Mouse (Mus musculus) liver, adult 2 months (tissue): ENCODE results near the gene Iah1. TPM values are rescaled to one million over a fixed set of nuclear protein-coding genes. Genes with fewer than 3 reads are reported as not detected.
A peak's percentile ranks its signal among the peaks of the same experiment; 100 is the strongest.

Experiments used
- DNase-seq: peaks from one replicate; pipeline ENCODE4 v3.0.0-alpha.2; 2011; ENCODE audit warnings: low read depth, low spot score; ENCODE audit errors: extremely low read depth
- H3K27ac ChIP-seq: fragments of 200-500 bp; replicated peaks from 2 replicates; pipeline ENCODE4 v1.5.1; 2012; ENCODE audit warnings: low read depth, mild to moderate bottlenecking, control low read depth, inconsistent platforms, low read length; ENCODE audit not compliant: insufficient read depth
- H3K27me3 ChIP-seq: fragments of 200-500 bp; 2 replicates; pipeline ENCODE4 v1.6.1; 2012; ENCODE audit warnings: mild to moderate bottlenecking, moderate library complexity, low read length, inconsistent platforms; ENCODE audit not compliant: control insufficient read depth, insufficient read depth
- H3K36me3 ChIP-seq: fragments of 200-500 bp; 2 replicates; pipeline ENCODE4 v1.6.1; 2012; ENCODE audit warnings: low read length, inconsistent platforms; ENCODE audit not compliant: control insufficient read depth, insufficient read depth
- H3K4me1 ChIP-seq: fragments of 200-500 bp; 2 replicates; pipeline ENCODE4 v1.6.1; 2011; ENCODE audit warnings: low read length; ENCODE audit not compliant: control insufficient read depth, insufficient read depth
- H3K4me3 ChIP-seq: fragments of 200-500 bp; 2 replicates; pipeline ENCODE4 v1.5.1; 2011; ENCODE audit warnings: low read depth, mild to moderate bottlenecking, control low read depth, low read length, moderate library complexity; ENCODE audit not compliant: insufficient read depth
- H3K79me2 ChIP-seq: fragments of 200-500 bp; 2 replicates; pipeline ENCODE4 v1.6.1; 2012; ENCODE audit warnings: inconsistent platforms, mild to moderate bottlenecking, low read length, moderate library complexity; ENCODE audit not compliant: control insufficient read depth, insufficient read depth
- H3K9ac ChIP-seq: fragments of 200-500 bp; 2 replicates; pipeline ENCODE4 v1.6.1; 2012; ENCODE audit warnings: low read depth, mild to moderate bottlenecking, control low read depth, inconsistent platforms, low read length
- CTCF ChIP-seq: fragments of 200-500 bp; IDR thresholded peaks from 2 replicates; pipeline ENCODE4 v1.5.1; 2011; ENCODE audit warnings: low read depth, low read length, control low read depth
- POLR2A ChIP-seq: fragments of 200-500 bp; IDR thresholded peaks from 2 replicates; pipeline ENCODE4 v1.6.1; 2011; ENCODE audit warnings: low read length, control low read depth; ENCODE audit not compliant: insufficient read depth; ENCODE audit errors: extremely low read depth
- WGBS: fragments of 180-500 bp; shearing (Covaris S2); methylation state at CpG from one replicate; pipeline ENCODE4 v1.1.7; 2018; 5-methylcytosine and 5-hydroxymethylcytosine counted together
- polyA plus RNA-seq: library from polyadenylated mRNA; depleted of rRNA; stranded (reverse); fragments of >200 nt; gene quantifications from 2 replicates; pipeline ENCODE4 v1.2.3, GENCODE M21; 2012
- total RNA-seq: library from RNA; depleted of rRNA; stranded (reverse); fragments of >200 nt; gene quantifications from 2 replicates; pipeline ENCODE4 v1.2.3, GENCODE M21; 2014

Gene Iah1
- total and polyA plus RNA-seq, 2 experiments: 258 to 339 TPM

GRCm38 (mm10) chr12:21321170-21321569 lies 5.0 kb downstream of the Iah1 start:
- no peak overlapping the region for H3K9ac ChIP-seq
- no peaks in the 10 kb centered on the region for H3K27me3 ChIP-seq
- H3K36me3 ChIP-seq: peaks cover 20% of the 10 kb centered on the region
- TF ChIP-seq CTCF (no peak), POLR2A (no peak)
- H3K4me1 ChIP-seq: peaks cover 27% of the 10 kb centered on the region
- 22% methylated on average over 9 of the region's 9 CpGs for WGBS
- peak; percentile 93 for DNase-seq
- no peak overlapping the region for H3K4me3 ChIP-seq
- peak overlapping the region; percentile 75 for H3K27ac ChIP-seq
- H3K79me2 ChIP-seq: no peaks in the 10 kb centered on the region

- Histone ChIP-seq H3K9ac (no peak overlapping the region), H3K27me3 (no peaks in the 10 kb centered on the region), H3K4me3 (no peak overlapping the region), H3K27ac (no peak overlapping the region), H3K79me2 (no peaks in the 10 kb centered on the region), H3K4me1 (peaks cover 25% of the 10 kb centered on the region), H3K36me3 (peaks cover 29% of the 10 kb centered on the region)
- 74% methylated on average over 4 of the region's 4 CpGs for WGBS
- no peak for TF ChIP-seq CTCF
- DNase-seq: no peak
Observed at GRCm38 (mm10) chr12:21322296-21322695, 6.1 kb downstream of the Iah1 start.

- no peak for TF ChIP-seq CTCF
- no peak for TF ChIP-seq POLR2A
- H3K27ac ChIP-seq: no peak overlapping the region
- H3K27me3 ChIP-seq: no peaks in the 10 kb centered on the region
- no peaks in the 10 kb centered on the region for H3K79me2 ChIP-seq
- H3K9ac ChIP-seq: no peak overlapping the region
- WGBS: 87% methylated on average over 9 of the region's 9 CpGs
- H3K36me3 ChIP-seq: peaks cover 31% of the 10 kb centered on the region
- peaks cover 23% of the 10 kb centered on the region for H3K4me1 ChIP-seq
- H3K4me3 ChIP-seq: no peak overlapping the region
- no peak for DNase-seq
Observed at GRCm38 (mm10) chr12:21322856-21323255, 6.7 kb downstream of the Iah1 start.

- Histone ChIP-seq H3K27me3 (no peaks in the 10 kb centered on the region), H3K4me3 (no peak overlapping the region), H3K36me3 (peaks cover 35% of the 10 kb centered on the region), H3K79me2 (no peaks in the 10 kb centered on the region), H3K9ac (no peak overlapping the region), H3K4me1 (peaks cover 21% of the 10 kb centered on the region), H3K27ac (peak overlapping the region; percentile 54)
- TF ChIP-seq POLR2A (no peak), CTCF (no peak)
- 18% methylated on average over 5 of the region's 5 CpGs for WGBS
- DNase-seq: peak; percentile 51
Observed at GRCm38 (mm10) chr12:21324101-21324500, 7.9 kb downstream of the Iah1 start.

GRCm38 (mm10) chr12:21325266-21325665 lies 9.1 kb downstream of the Iah1 start:
- Histone ChIP-seq H3K4me3 (no peak overlapping the region), H3K36me3 (peaks cover 43% of the 10 kb centered on the region), H3K9ac (no peak overlapping the region), H3K79me2 (no peaks in the 10 kb centered on the region), H3K27me3 (no peaks in the 10 kb centered on the region), H3K27ac (no peak overlapping the region), H3K4me1 (peaks cover 16% of the 10 kb centered on the region)
- no peak for DNase-seq
- 95% methylated on average over 8 of the region's 8 CpGs for WGBS
- TF ChIP-seq CTCF (no peak), POLR2A (no peak)

- peaks cover 7% of the 10 kb centered on the region for H3K4me1 ChIP-seq
- H3K27me3 ChIP-seq: no peaks in the 10 kb centered on the region
- no peak overlapping the region for H3K9ac ChIP-seq
- TF ChIP-seq POLR2A: no peak
- TF ChIP-seq CTCF: no peak
- WGBS: 81% methylated on average over 3 of the region's 3 CpGs
- peaks cover 45% of the 10 kb centered on the region for H3K36me3 ChIP-seq
- H3K79me2 ChIP-seq: no peaks in the 10 kb centered on the region
- no peak overlapping the region for H3K27ac ChIP-seq
- DNase-seq: no peak
- no peak overlapping the region for H3K4me3 ChIP-seq
Observed at GRCm38 (mm10) chr12:21326325-21326724, 10.1 kb downstream of the Iah1 start.
